Mouse (Mus musculus): ENCODE results near the gene Ccer1. TPM values are rescaled to one million over a fixed set of nuclear protein-coding genes. Genes with fewer than 3 reads are reported as not detected.

The Ccer1 gene
- total RNA-seq, 2 experiments from 2014 or later, result not detected

Other genes with a start within 250 kb of the Ccer1 start
- 0.27 TPM in 1 of 2 replicates, not detected in the other for gene Dcn, start 213.4 kb upstream of the Ccer1 start, total RNA-seq (2015)
- 0.59 and 0.77 TPM in 2 replicates for gene Dcn, start 213.4 kb upstream of the Ccer1 start, total RNA-seq (2017)
- gene Lum, start 127.9 kb upstream of the Ccer1 start, total RNA-seq (2015), result 0.11 TPM in 1 of 2 replicates, not detected in the other
- 0.11 TPM in 1 of 2 replicates, not detected in the other for gene Lum, start 127.9 kb upstream of the Ccer1 start, total RNA-seq (2017)
- not detected in 2 replicates for gene Kera, start 86.2 kb upstream of the Ccer1 start, total RNA-seq (2015)
- not detected in 2 replicates for gene Kera, start 86.2 kb upstream of the Ccer1 start, total RNA-seq (2017)
- not detected in 2 replicates for gene Epyc, start 49.0 kb upstream of the Ccer1 start, total RNA-seq (2015)
- not detected in 2 replicates for gene Epyc, start 49.0 kb upstream of the Ccer1 start, total RNA-seq (2017)
- gene C030005K15Rik, start 33.7 kb downstream of the Ccer1 start, total RNA-seq (2015), result not detected in 2 replicates
- not detected in 2 replicates for gene C030005K15Rik, start 33.7 kb downstream of the Ccer1 start, total RNA-seq (2017)

Measured in megakaryocyte, adult 5-6 weeks (primary cell).